Mouse (Mus musculus) kidney, adult 9 months (tissue): ENCODE measurements around the gene Fam187a.

ENCODE experiments used
- DNase-seq: peaks from one replicate; pipeline ENCODE4 v3.0.0; 2022

Fam187a gene

GRCm38 (mm10) chr11:102884616-102885219, at the start of gene Fam187a:
TSS of gene Fam187a (plus strand) at chr11:102885169.
- DNase-seq = no peak

- DNase-seq = no peak
Observed at GRCm38 (mm10) chr11:102835549-102835948, 49.4 kb upstream of the Fam187a start, which contains the start of gene Higd1b. TSS of gene Higd1b (plus strand) at chr11:102835849.

DNA sequence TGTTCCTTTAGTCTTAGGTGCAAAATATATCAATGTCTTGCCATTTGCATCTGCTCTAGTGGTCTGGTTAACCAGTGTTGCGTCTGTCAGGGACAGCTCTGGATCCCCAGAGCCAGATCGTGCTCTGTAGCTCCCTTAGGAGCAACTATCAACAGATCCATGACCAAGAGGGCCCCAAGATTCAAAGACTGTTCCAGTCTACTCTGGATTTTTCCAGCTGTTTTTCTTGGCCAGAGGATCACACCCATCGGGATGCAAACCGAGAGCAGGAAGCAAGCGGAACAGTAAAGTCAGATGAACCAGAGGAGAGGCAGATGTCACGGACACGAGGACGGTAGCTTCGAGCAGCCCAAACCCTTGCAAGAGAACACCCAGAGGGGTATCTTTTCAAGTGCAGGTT, 48.8 kb upstream of the Fam187a start:
- DNase-seq = no peak

- DNase-seq = no peak
Observed at GRCm38 (mm10) chr11:102837385-102837784, 47.6 kb upstream of the Fam187a start.

- DNase-seq = peak; percentile 38
Observed at GRCm38 (mm10) chr11:102838126-102838525, 46.8 kb upstream of the Fam187a start.

DNA sequence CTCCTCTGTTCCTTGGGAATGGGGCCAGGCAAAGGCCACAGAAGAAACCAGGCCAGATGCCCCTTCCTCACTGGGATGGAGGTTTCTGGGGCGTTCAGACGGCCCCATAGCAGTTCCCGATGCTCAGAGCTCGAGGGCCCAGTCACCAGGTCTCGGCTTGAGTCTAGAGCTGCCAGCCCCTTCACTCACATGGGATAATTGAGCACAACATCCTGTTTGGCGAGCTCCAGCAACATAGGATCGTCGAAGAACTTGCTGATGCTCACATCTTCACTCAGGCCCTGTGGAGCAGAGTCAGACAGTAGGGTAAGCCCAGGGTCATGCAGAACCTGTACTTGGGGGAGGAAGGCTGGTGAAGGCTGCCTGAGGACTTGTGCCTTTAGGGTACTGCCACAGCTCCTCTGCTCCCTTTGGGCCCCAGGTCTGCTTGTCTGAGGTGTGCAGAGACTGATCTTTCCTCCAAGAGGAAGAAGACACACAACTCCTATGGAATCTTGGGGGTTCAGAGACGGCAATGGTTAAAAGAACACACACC, 46.3 kb upstream of the Fam187a start:
- DNase-seq = no peak

DNA sequence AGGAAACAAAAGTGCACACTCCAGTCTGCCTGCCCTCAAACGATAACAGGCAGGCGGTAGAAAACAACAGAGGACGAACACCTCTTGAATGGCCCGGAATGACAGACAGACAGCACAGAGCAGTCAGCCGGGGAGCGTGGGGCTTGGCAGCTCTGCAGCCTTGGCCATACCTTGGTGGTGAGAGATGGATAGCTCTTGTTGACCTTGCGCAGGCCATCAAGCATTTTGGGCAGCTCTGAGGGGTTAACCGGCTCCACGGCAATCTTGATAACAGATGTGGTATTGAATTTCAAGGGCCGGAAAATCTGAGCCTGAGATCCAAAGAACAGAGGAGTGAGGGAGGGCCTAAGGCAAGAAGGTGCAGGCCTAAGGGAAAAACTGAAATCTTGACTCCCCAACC, 39.0 kb upstream of the Fam187a start:
- DNase-seq = no peak

DNA sequence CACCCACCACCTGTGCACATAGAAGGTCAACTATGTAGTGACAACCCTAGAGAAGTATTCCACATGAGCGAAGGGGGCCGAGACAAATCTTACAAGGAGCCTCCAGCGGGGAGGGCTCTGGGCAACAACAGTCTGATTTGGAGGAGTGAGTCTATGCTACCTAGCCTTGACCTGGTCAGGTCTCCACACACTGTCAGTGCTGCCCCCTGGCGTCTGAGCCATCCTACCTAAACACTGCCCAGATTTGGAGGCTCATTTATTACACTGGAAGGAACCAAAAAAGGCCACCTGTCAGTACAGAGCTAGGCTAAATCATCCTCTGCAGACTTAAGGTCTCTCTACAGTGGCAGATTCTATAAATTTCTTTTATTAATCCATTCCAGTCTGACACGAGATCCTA, 33.1 kb upstream of the Fam187a start:
- DNase-seq = peak; percentile 72

- no peak for DNase-seq
Observed at GRCm38 (mm10) chr11:102853760-102854159, 31.2 kb upstream of the Fam187a start.

GRCm38 (mm10) chr11:102855941-102856340, 29.0 kb upstream of the Fam187a start:
- no peak for DNase-seq

DNA sequence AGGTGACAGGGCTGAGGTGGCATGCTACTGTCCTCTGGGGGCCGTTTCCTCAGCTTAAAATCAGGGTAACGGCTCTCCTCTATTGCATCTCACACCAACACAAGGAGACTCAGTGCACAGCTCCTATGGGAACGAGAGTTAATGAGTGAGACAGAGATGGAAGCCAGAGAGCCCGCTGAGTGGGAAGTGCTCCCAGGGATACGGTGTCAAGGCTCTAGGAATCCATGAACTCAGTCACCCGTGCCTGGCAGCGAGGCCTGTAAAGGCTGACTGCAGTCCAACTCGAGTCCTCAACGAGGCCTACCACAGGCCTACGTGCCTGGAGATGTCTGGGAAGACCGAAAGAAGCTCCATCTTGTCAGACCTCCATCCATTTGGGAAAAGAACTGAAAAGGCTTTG, 26.0 kb upstream of the Fam187a start:
- DNase-seq = no peak

DNA sequence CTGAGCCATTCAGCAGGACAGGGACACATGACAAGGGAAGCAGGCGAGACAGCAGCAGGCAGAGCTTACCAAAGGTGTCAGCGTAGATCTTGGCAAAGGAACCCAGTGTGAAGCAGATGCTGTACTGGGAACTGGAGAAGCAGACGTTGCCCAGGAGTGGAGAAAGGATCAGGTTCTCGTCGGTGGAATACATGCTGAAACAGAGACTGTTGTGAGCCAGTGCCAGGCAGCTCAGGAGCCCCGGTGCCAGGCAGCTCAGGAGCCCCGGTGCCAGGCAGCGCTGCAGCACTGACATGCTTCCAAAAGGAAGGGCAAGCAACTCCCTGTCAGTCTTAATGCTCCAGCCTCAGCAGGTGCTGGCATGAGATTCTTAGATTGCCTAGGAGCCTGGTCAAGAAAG, 25.0 kb upstream of the Fam187a start:
- DNase-seq = no peak

DNA sequence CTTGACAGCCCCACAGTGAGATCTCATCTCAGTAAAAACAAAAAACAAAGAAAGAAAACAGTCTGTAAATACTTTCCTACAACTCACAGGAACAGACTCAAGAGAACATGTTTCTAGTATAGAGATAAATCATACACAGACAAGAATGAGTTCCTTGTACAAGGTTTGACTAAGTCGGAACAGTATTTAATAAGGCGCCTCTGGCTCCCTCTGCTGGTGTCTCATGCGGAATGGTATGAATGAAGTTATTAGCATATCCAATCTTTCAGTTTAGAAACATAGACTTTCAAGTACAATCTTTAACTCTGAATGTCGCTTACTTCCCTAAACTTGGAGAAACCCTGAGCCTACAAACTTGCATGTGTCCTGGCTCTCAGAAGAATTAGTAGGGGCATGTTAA, 20.7 kb upstream of the Fam187a start:
- peak; percentile 76 for DNase-seq

GRCm38 (mm10) chr11:102874801-102875334, 10.1 kb upstream of the Fam187a start:
- no peak for DNase-seq

DNA sequence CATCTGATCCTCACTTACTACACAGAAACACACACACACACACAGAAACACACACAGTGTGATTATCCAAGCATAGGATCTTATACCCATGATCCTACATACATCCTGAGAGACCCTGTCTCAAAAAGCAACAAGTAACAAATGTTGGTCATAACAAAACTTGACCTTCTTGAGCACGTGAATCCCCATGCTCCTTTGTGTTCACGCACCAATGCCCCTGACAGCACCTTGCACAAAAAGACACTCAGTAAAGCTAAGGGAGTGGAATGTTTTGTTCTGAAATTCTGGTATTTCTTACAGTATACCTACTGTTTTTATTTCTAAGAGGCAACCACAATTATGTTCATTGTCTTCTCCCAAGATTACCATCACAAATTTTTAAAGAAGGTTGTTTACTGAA, 5.4 kb upstream of the Fam187a start:
- DNase-seq = no peak

GRCm38 (mm10) chr11:102880585-102881313, 4.2 kb upstream of the Fam187a start, which contains the start of the genes Eftud2 and Ccdc103:
TSS of gene Eftud2 (minus strand) at chr11:102880985.
TSS of gene Ccdc103 (plus strand) at chr11:102881204.
- DNase-seq = peak; percentile 95

DNA sequence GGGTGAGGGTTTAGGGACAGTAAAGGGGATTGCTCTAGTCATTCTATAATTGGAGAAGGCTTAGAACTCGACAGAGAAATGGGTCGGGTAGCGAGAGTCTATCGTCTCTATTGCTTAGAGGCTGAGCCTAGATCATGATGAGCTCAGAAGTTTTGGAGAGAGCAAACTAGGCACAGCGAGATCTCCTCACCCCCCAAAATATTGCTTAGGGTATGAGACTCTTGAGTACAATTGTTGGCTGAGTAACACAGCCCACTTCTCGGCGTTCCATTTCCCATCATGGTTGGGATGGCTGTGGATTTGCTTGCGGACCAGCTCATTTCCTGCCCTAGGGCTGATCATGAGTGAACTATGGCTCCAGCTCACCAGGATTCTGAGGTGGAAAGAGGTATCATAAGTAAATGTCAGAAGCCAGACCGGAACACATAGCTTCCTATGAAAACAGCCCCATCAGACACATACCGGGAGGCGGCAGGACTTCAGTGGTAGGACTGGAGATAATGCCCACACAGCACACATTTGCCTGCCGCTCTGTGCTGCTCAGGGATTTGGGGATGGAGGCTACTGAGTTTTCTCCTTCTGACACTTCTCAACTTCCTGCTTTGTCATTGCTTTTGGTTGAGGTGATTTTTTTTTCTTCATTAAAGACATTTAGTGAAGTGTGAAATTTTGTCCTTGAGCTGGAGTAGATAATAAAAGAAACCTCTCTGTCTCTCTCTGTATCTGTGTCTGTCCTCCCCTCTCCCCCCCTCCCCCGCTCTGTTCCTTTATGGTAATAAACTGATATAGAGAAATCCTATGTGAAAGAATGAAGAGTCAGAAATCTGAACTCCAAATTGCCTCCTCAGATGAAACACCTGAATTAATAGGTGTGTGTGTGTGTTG, 3.4 kb upstream of the Fam187a start:
- no peak for DNase-seq

DNA sequence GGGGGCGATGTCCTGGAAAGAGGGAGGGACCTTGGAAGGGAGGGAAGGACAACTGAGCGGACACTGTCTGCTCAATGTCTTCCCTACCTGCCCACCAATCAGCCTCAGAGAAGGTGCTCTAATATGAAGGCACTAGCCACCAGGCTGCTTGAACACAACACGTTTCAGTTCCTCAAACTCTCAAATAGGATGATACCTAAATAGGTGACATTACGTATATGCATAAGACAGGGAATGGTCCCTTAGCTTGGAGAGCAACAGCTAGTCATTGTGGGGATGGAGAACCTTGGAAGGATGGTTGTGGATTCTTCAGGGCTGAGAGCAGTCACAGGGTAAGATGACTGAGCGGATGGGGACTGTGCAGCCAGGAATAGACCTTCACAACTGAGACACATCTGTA, 2.5 kb downstream of the Fam187a start:
- no peak for DNase-seq

DNA sequence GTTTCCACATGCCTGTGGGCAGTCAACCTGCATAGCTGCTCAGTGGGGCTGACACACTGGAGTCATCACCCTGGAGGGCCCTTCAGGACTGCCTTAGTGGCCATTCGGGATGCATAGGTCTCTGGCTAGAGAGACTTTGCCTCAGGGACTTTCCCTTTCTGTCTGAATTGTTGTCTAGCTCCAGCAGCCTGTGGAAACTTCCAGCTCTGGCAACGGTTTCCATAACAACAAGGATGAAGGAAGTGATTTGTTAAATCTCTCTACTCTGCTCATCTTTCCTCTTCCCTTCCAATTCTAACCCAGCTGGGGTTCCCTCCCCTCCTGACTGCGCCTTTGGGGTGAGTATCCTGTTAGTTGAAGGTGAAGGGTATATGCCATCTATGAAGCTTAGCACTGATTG, 3.2 kb downstream of the Fam187a start:
- no peak for DNase-seq

DNA sequence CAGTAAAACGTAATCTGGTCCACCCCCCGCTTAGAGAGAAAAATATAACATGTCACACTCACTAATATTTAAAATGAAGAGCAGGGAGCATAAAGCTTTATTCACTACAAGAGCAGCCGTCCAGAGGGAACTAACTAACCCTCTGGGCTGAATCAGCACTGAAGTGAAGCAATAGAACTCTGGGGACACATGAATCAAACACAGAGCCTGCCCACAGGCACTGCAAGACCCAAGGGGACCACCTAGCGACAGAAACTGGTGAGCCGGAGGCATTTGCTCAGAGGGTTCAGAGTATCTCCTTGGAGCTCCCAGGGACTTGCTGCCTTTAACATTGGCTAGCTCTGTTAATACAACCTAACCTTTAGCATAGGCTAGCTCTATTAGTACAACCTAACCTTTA, 5.1 kb downstream of the Fam187a start:
- DNase-seq = no peak

- peak; percentile 87 for DNase-seq
Observed at GRCm38 (mm10) chr11:102893015-102893651, 8.2 kb downstream of the Fam187a start.

DNA sequence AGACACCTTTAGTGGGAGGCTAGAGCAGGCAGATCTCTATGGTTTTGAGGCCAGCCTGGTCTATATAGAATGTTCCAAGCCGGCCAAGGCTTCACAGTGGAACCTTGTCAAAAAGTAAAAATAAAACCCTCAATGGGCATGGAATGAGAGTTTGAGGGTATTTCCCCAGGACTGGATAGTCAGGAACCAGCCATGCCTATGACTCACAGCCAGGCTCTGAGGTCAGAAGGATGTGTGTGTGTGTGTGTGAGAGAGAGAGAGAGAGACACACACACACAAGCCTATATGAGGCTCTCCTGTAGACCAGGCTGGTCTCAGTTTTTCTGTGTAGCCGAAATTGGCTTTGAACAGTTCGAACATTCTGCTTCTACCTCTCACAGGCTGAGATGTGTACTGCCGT, 9.7 kb downstream of the Fam187a start:
- DNase-seq = no peak
